In the genomic region with DNA sequence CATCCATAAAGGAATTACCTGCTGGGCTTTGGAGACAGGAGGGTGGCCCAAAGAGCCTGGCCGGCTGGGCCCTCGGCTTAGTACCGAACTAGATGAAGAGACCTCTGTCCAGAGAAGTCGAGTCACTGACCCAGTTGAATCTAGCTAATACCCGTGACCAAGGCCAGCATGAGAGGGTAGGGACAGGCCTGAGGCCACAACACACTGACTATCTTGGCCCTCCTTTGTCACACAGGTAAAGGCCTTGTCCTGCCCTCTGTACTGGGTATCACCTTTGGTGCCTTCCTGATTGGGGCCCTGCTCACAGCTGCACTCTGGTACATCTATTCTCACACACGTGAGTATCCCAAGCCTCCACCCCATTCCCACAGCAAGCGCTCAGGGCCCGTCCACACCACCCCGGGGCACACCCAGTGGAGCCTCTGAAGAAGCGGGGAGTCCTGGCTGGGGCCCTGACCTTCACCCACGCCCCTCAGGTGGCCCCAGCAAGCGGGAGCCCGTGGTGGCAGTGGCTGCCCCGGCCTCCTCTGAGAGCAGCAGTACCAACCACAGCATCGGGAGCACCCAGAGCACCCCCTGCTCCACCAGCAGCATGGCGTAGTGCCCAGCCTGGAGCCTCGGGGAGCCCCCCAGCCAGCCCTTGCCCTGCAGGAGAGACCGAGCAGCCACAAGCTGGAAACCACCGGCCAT, we compare ENCODE assay signal across 12 mouse cellular contexts. TPM values are rescaled to one million over a fixed set of nuclear protein-coding genes. Genes with fewer than 3 reads are reported as not detected.
DNase-seq lines count a peak whose midpoint lies in the region; ATAC-seq and TF ChIP-seq lines count a peak whose summit lies in the region.
"Had no signal": no experiment of that assay in that cellular context is flagged by ENCODE, and none has a peak within 500 bp of the region (broad histone marks: within the 10 kb centered on the region; RNA-seq: fewer than 3 reads in every experiment).

No protein-coding gene starts in this region.

- H3K4me2 ChIP-seq in hindbrain, postnatal 0 days (ENCODE audit: low read depth, low read length), result no peak overlapping the region
- H3K4me2 ChIP-seq in hindbrain, embryonic 13.5 days, result no peak overlapping the region
- no peak overlapping the region for H3K4me2 ChIP-seq in embryonic facial prominence, embryonic 13.5 days
- H3K4me2 ChIP-seq in limb, embryonic 13.5 days (replicated peaks), result no peak overlapping the region

- 0 out of 2 replicates have a peak, but pooled peaks have one; percentile 4 for ATAC-seq in hindbrain, postnatal 0 days
- no peak for ATAC-seq in hindbrain, embryonic 13.5 days (ENCODE audit: low FRiP score)
- ATAC-seq in embryonic facial prominence, embryonic 13.5 days (ENCODE audit: insufficient number of reproducible peaks, insufficient read depth, low FRiP score, low TSS enrichment, low read depth), result no peak
- no peak for ATAC-seq in limb, embryonic 13.5 days (ENCODE audit: low FRiP score, low read depth)
- ATAC-seq: midbrain, embryonic 16.5 days had no signal

- no peak overlapping the region for H3K4me3 ChIP-seq in hindbrain, postnatal 0 days (ENCODE audit: low read length)
- H3K4me3 ChIP-seq in hindbrain, embryonic 13.5 days, result no peak overlapping the region
- H3K4me3 ChIP-seq in ES-E14 (ENCODE audit: insufficient read depth in 1 of 2, low read depth in 1 of 2, low read length in 2 of 2, poor library complexity in 1 of 2, severe bottlenecking in 1 of 2), result peak overlapping the region in 1 of 2 experiments; percentile 44; a peak in 1 of 4 replicates
- H3K4me3 ChIP-seq in embryonic facial prominence, embryonic 13.5 days, result no peak overlapping the region
- no peak overlapping the region for H3K4me3 ChIP-seq in limb, embryonic 13.5 days

- WGBS in hindbrain, postnatal 0 days, result 83% methylated on average over 19 of the region's 19 CpGs
- 91% methylated on average over 19 of the region's 19 CpGs for WGBS in hindbrain, embryonic 13.5 days
- 82% methylated on average over 19 of the region's 19 CpGs for WGBS in embryonic facial prominence, embryonic 13.5 days
- WGBS in limb, embryonic 13.5 days, result 90% methylated on average over 19 of the region's 19 CpGs

- H3K9me3 ChIP-seq in hindbrain, postnatal 0 days (ENCODE audit: low read length), result no peaks in the 10 kb centered on the region
- peaks cover 3% of the 10 kb centered on the region; the same call in 1 of the 2 replicates for H3K9me3 ChIP-seq in hindbrain, embryonic 13.5 days
- H3K9me3 ChIP-seq in ES-E14 (ENCODE audit: control insufficient read depth, insufficient read depth, low read depth, low read length), result no peaks in the 10 kb centered on the region
- no peaks in the 10 kb centered on the region for H3K9me3 ChIP-seq in embryonic facial prominence, embryonic 13.5 days
- H3K9me3 ChIP-seq in limb, embryonic 13.5 days, result 0 out of 2 replicates have a peak, but pooled peaks cover 3% of the 10 kb centered on the region

- H3K9ac ChIP-seq in hindbrain, postnatal 0 days (replicated peaks; ENCODE audit: low read length), result no peak overlapping the region
- no peak overlapping the region for H3K9ac ChIP-seq in hindbrain, embryonic 13.5 days
- peak overlapping the region; percentile 3; the same call in 1 of the 2 replicates for H3K9ac ChIP-seq in ES-E14 (ENCODE audit: insufficient read depth, low read depth, low read length, poor library complexity, severe bottlenecking)
- 0 out of 2 replicates have a peak overlapping the region, but pooled peaks have one; percentile 36 for H3K9ac ChIP-seq in embryonic facial prominence, embryonic 13.5 days
- H3K9ac ChIP-seq in limb, embryonic 13.5 days, result peak overlapping the region; percentile 39; the same call in 1 of the 2 replicates
- H3K9ac ChIP-seq: liver, embryonic 14.5 days had no signal

- DNase-seq in hindbrain, postnatal 0 days (ENCODE audit: low spot score), result no peak
- DNase-seq in ES-E14 (ENCODE audit: low read depth, low spot score), result no peak
- no peak for DNase-seq in layer of hippocampus, postnatal 25 days (ENCODE audit: extremely low spot score in 1 of 2, low spot score in 1 of 2)
- no peak for DNase-seq in thymus, postnatal 14 days
- DNase-seq: adrenal gland, postnatal 14 days; lung, postnatal 36 days had no signal

- in situ Hi-C loops in ES-E14 (cut with MboI; ENCODE audit: low sequenced_read_pairs in 2 of 2, unreplicated experiment in 2 of 2), result no loop called here

- TF ChIP-seq CTCF in hindbrain, postnatal 0 days (IDR thresholded peaks at IDR 0.05; ENCODE audit: low read depth), result no peak

- no peaks in the 10 kb centered on the region for H3K27me3 ChIP-seq in hindbrain, postnatal 0 days (ENCODE audit: insufficient read depth, low read length)
- no peaks in the 10 kb centered on the region for H3K27me3 ChIP-seq in hindbrain, embryonic 13.5 days
- H3K27me3 ChIP-seq in embryonic facial prominence, embryonic 13.5 days, result no peaks in the 10 kb centered on the region
- H3K27me3 ChIP-seq in limb, embryonic 13.5 days, result no peaks in the 10 kb centered on the region
- H3K27me3 ChIP-seq: CH12.LX had no signal

- no peaks in the 10 kb centered on the region for H3K4me1 ChIP-seq in hindbrain, postnatal 0 days (ENCODE audit: insufficient read depth, low read length)
- H3K4me1 ChIP-seq in hindbrain, embryonic 13.5 days (replicated peaks), result peaks cover 10% of the 10 kb centered on the region
- H3K4me1 ChIP-seq in ES-E14 (ENCODE audit: control insufficient read depth in 2 of 2, insufficient read depth in 2 of 2, low read length in 2 of 2, poor library complexity in 1 of 2), result peaks cover 2 to 6% of the 10 kb centered on the region in 2 experiments; a peak in 1 of 4 replicates
- peaks cover 23% of the 10 kb centered on the region for H3K4me1 ChIP-seq in embryonic facial prominence, embryonic 13.5 days
- H3K4me1 ChIP-seq in limb, embryonic 13.5 days, result peaks cover 24% of the 10 kb centered on the region

- no peak overlapping the region for H3K27ac ChIP-seq in hindbrain, postnatal 0 days
- no peak overlapping the region for H3K27ac ChIP-seq in hindbrain, embryonic 13.5 days
- no peak overlapping the region for H3K27ac ChIP-seq in ES-E14 (ENCODE audit: insufficient read depth, low read depth, low read length, poor library complexity, severe bottlenecking)
- peak overlapping the region; percentile 60 for H3K27ac ChIP-seq in embryonic facial prominence, embryonic 13.5 days
- H3K27ac ChIP-seq in limb, embryonic 13.5 days, result peak overlapping the region; percentile 10; the same call in 1 of the 2 replicates
- H3K27ac ChIP-seq: liver, embryonic 14.5 days had no signal

- peaks cover 32% of the 10 kb centered on the region for H3K36me3 ChIP-seq in hindbrain, postnatal 0 days (ENCODE audit: insufficient read depth, low read length)
- peaks cover 39% of the 10 kb centered on the region for H3K36me3 ChIP-seq in hindbrain, embryonic 13.5 days
- peaks cover 51% of the 10 kb centered on the region for H3K36me3 ChIP-seq in ES-E14 (ENCODE audit: control insufficient read depth, insufficient read depth, low read length, poor library complexity, severe bottlenecking)
- peaks cover 67% of the 10 kb centered on the region for H3K36me3 ChIP-seq in embryonic facial prominence, embryonic 13.5 days
- H3K36me3 ChIP-seq in limb, embryonic 13.5 days, result peaks cover 52% of the 10 kb centered on the region

RNA-seq across cellular contexts. Expression of a gene that starts 22.8 kb away (rescaled TPM):
- 23.1 and 32.6 TPM in 2 replicates for total RNA-seq in hindbrain, postnatal 0 days (2014; rRNA removed)
- 22.8 and 23.4 TPM in 2 replicates for polyA plus RNA-seq in hindbrain, postnatal 0 days (2015; fragmentation: Nextera tagmentation; extraction: Ambion mirVana)
- 14.5 and 16.4 TPM in 2 replicates for polyA plus RNA-seq in hindbrain, embryonic 13.5 days (2015; fragmentation: Nextera tagmentation; extraction: Ambion mirVana)
- total RNA-seq in ES-E14 (2012; rRNA removed), result 61.2 and 84.6 TPM in 2 replicates
- polyA plus RNA-seq in embryonic facial prominence, embryonic 13.5 days (2015; fragmentation: Nextera tagmentation; extraction: Ambion mirVana), result 29.7 and 34.1 TPM in 2 replicates
- 34.3 and 35.4 TPM in 2 replicates for polyA plus RNA-seq in limb, embryonic 13.5 days (2015; fragmentation: Nextera tagmentation; extraction: Ambion mirVana)
- 10 to 100 TPM in 1 of 2 experiments, 1 to 10 TPM in 1; 8.4 to 10.7 TPM for total RNA-seq in layer of hippocampus, postnatal 25 days (2021)

RNA-seq across cellular contexts. Expression of a gene that starts 31.8 kb away (rescaled TPM):
- 108 and 116 TPM in 2 replicates for total RNA-seq in hindbrain, postnatal 0 days (2014; rRNA removed)
- polyA plus RNA-seq in hindbrain, postnatal 0 days (2015; fragmentation: Nextera tagmentation; extraction: Ambion mirVana), result 61.1 and 65.3 TPM in 2 replicates
- polyA plus RNA-seq in hindbrain, embryonic 13.5 days (2015; fragmentation: Nextera tagmentation; extraction: Ambion mirVana), result 74.9 and 81.9 TPM in 2 replicates
- total RNA-seq in ES-E14 (2012; rRNA removed), result 68.0 and 72.4 TPM in 2 replicates
- 102 and 114 TPM in 2 replicates for polyA plus RNA-seq in embryonic facial prominence, embryonic 13.5 days (2015; fragmentation: Nextera tagmentation; extraction: Ambion mirVana)
- 106 and 112 TPM in 2 replicates for polyA plus RNA-seq in limb, embryonic 13.5 days (2015; fragmentation: Nextera tagmentation; extraction: Ambion mirVana)
- total RNA-seq in layer of hippocampus, postnatal 25 days (2021), result 100 to 1,000 TPM in 1 of 2 experiments, 10 to 100 TPM in 1; 96.0 to 106 TPM

RNA-seq across cellular contexts. Expression of a gene that starts 34.7 kb away (rescaled TPM):
- total RNA-seq in hindbrain, postnatal 0 days (2014; rRNA removed), result 23.7 and 24.1 TPM in 2 replicates
- polyA plus RNA-seq in hindbrain, postnatal 0 days (2015; fragmentation: Nextera tagmentation; extraction: Ambion mirVana), result 23.7 and 23.8 TPM in 2 replicates
- 29.0 and 29.2 TPM in 2 replicates for polyA plus RNA-seq in hindbrain, embryonic 13.5 days (2015; fragmentation: Nextera tagmentation; extraction: Ambion mirVana)
- 18.3 and 36.8 TPM in 2 replicates for total RNA-seq in ES-E14 (2012; rRNA removed)
- 49.1 and 50.2 TPM in 2 replicates for polyA plus RNA-seq in embryonic facial prominence, embryonic 13.5 days (2015; fragmentation: Nextera tagmentation; extraction: Ambion mirVana)
- polyA plus RNA-seq in limb, embryonic 13.5 days (2015; fragmentation: Nextera tagmentation; extraction: Ambion mirVana), result 43.5 and 45.6 TPM in 2 replicates
- 10 to 100 TPM; 17.4 to 24.2 TPM for total RNA-seq in layer of hippocampus, postnatal 25 days (2021)

RNA-seq across cellular contexts. Expression of a gene that starts 39.7 kb away (rescaled TPM):
- total RNA-seq in hindbrain, postnatal 0 days (2014; rRNA removed), result 43.8 and 56.9 TPM in 2 replicates
- polyA plus RNA-seq in hindbrain, postnatal 0 days (2015; fragmentation: Nextera tagmentation; extraction: Ambion mirVana), result 49.5 and 52.8 TPM in 2 replicates
- 41.8 and 50.5 TPM in 2 replicates for polyA plus RNA-seq in hindbrain, embryonic 13.5 days (2015; fragmentation: Nextera tagmentation; extraction: Ambion mirVana)
- total RNA-seq in ES-E14 (2012; rRNA removed), result 1.7 and 1.8 TPM in 2 replicates
- 19.4 and 21.8 TPM in 2 replicates for polyA plus RNA-seq in embryonic facial prominence, embryonic 13.5 days (2015; fragmentation: Nextera tagmentation; extraction: Ambion mirVana)
- polyA plus RNA-seq in limb, embryonic 13.5 days (2015; fragmentation: Nextera tagmentation; extraction: Ambion mirVana), result 21.2 and 22.9 TPM in 2 replicates
- 10 to 100 TPM; 22.8 to 23.9 TPM for total RNA-seq in layer of hippocampus, postnatal 25 days (2021)

RNA-seq across cellular contexts. Expression of a gene that starts 59.5 kb away (rescaled TPM):
- 89.8 and 92.2 TPM in 2 replicates for total RNA-seq in hindbrain, postnatal 0 days (2014; rRNA removed)
- polyA plus RNA-seq in hindbrain, postnatal 0 days (2015; fragmentation: Nextera tagmentation; extraction: Ambion mirVana), result 103 and 106 TPM in 2 replicates
- 68.9 and 71.5 TPM in 2 replicates for polyA plus RNA-seq in hindbrain, embryonic 13.5 days (2015; fragmentation: Nextera tagmentation; extraction: Ambion mirVana)
- total RNA-seq in ES-E14 (2012; rRNA removed), result 77.4 and 90.8 TPM in 2 replicates
- polyA plus RNA-seq in embryonic facial prominence, embryonic 13.5 days (2015; fragmentation: Nextera tagmentation; extraction: Ambion mirVana), result 20.7 and 27.3 TPM in 2 replicates
- polyA plus RNA-seq in limb, embryonic 13.5 days (2015; fragmentation: Nextera tagmentation; extraction: Ambion mirVana), result 42.0 and 49.8 TPM in 2 replicates
- total RNA-seq in layer of hippocampus, postnatal 25 days (2021), result 100 to 1,000 TPM; 127 to 140 TPM

Comparison
In these comparisons a context has a peak if more than half of its experiments do, and no peak if none do; other contexts are left out.
1. H3K27ac ChIP-seq: peak in embryonic facial prominence, embryonic 13.5 days (single experiment) and limb, embryonic 13.5 days (single experiment); none in hindbrain, postnatal 0 days (single experiment), hindbrain, embryonic 13.5 days (single experiment) and ES-E14 (single experiment).
2. H3K9ac ChIP-seq: peak in ES-E14 (single experiment), embryonic facial prominence, embryonic 13.5 days (single experiment) and limb, embryonic 13.5 days (single experiment); none in hindbrain, postnatal 0 days (single experiment) and hindbrain, embryonic 13.5 days (single experiment).